Mouse (Mus musculus): Measurements from ENCODE around the gene Ciita.
A peak's percentile ranks its signal among the peaks of the same experiment; 100 is the strongest.

Ciita gene

GRCm38 (mm10) chr16:10479857-10480256 is at the start of gene Ciita:
Ciita (plus strand) TSS chr16:10480059.
- no peak for DNase-seq

- no peak for DNase-seq
These were observed 47.9 kb upstream of the Ciita start for GRCm38 (mm10) chr16:10431911-10432310.

GRCm38 (mm10) chr16:10432387-10432786 is 47.5 kb upstream of the Ciita start:
- DNase-seq, result no peak

- DNase-seq, result no peak
These were observed 46.5 kb upstream of the Ciita start for GRCm38 (mm10) chr16:10433344-10433743.

GRCm38 (mm10) chr16:10436166-10436565 is 43.7 kb upstream of the Ciita start:
- no peak for DNase-seq

GRCm38 (mm10) chr16:10438055-10438454 is 41.8 kb upstream of the Ciita start:
- DNase-seq, result no peak

- DNase-seq, result no peak
These were observed 38.5 kb upstream of the Ciita start for GRCm38 (mm10) chr16:10441328-10441727.

- DNase-seq, result no peak
These were observed 38.1 kb upstream of the Ciita start for GRCm38 (mm10) chr16:10441761-10442160.

GRCm38 (mm10) chr16:10443723-10444122 is 36.1 kb upstream of the Ciita start:
- DNase-seq, result no peak

- no peak for DNase-seq
These were observed 33.1 kb upstream of the Ciita start for GRCm38 (mm10) chr16:10446573-10447263.

GRCm38 (mm10) chr16:10447264-10447594 is 32.6 kb upstream of the Ciita start, which contains the start of gene Tvp23a:
Tvp23a (minus strand) TSS chr16:10447362.
- peak; percentile 89 to 90 for DNase-seq

GRCm38 (mm10) chr16:10447781-10448180 is 32.1 kb upstream of the Ciita start:
- peak in 1 of 2 experiments; percentile 4 for DNase-seq

- DNase-seq, result no peak
These were observed 30.9 kb upstream of the Ciita start for GRCm38 (mm10) chr16:10448931-10449330.

GRCm38 (mm10) chr16:10451906-10452305 is 28.0 kb upstream of the Ciita start:
- DNase-seq, result no peak

- peak; percentile 77 to 89 for DNase-seq
These were observed 27.4 kb upstream of the Ciita start for GRCm38 (mm10) chr16:10452445-10452896.

- no peak for DNase-seq
These were observed 25.8 kb upstream of the Ciita start for GRCm38 (mm10) chr16:10453872-10454582.

- no peak for DNase-seq
These were observed 25.3 kb upstream of the Ciita start for GRCm38 (mm10) chr16:10454583-10454974.

- DNase-seq, result no peak
These were observed 19.7 kb upstream of the Ciita start for GRCm38 (mm10) chr16:10460188-10460587.

- DNase-seq, result no peak
These were observed 18.7 kb upstream of the Ciita start for GRCm38 (mm10) chr16:10461178-10461577.

- no peak for DNase-seq
These were observed 14.7 kb upstream of the Ciita start for GRCm38 (mm10) chr16:10465011-10465681.

GRCm38 (mm10) chr16:10467391-10468107 is 12.3 kb upstream of the Ciita start:
- no peak for DNase-seq

- peak in 1 of 2 experiments; percentile 15 for DNase-seq
These were observed 11.7 kb upstream of the Ciita start for GRCm38 (mm10) chr16:10468201-10468600.

GRCm38 (mm10) chr16:10471950-10472349 is 7.9 kb upstream of the Ciita start:
- DNase-seq, result no peak
